Mouse (Mus musculus): Measurements from ENCODE around the gene Pank1. TPM values are rescaled to one million over a fixed set of nuclear protein-coding genes. Genes with fewer than 3 reads are reported as not detected.

The Pank1 gene
- polyA plus RNA-seq, 1 experiment from 2014 or later = 7.2 TPM

DNA sequence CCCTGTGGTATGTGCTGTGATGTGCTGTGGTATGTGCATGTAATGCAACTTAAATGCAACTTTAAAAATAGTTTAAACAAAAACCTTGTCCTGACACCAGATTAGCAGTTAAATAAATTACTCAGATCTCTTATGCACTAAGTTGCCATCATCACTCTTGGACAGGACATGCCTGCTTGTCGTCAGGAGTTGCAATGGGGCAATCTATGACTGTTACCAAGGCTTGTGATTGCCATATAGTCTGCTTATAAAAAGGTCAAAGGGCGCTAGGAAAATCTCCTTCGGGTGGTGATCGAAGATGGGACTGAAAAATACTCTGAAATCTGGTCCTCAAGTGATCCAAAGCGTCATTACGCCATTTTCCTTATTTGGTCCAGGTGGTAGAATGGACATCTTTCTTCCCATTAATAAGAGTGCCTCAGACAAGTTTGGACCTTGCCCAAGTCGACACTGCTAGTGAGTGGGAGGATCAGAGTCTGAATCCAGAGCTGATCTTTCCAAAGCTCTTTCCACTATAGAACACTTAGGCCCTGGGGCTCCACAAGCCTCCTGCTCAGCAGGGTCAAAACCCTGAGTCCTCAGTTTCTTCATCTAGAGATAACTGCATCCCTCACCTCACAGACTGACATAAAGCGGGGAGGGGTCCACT, 11.0 kb downstream of the Pank1 start:
- H3K4me1 ChIP-seq = peaks cover 10% of the 10 kb centered on the region
- DNase-seq (ENCODE audit: low spot score) = peak; percentile 35

DNA sequence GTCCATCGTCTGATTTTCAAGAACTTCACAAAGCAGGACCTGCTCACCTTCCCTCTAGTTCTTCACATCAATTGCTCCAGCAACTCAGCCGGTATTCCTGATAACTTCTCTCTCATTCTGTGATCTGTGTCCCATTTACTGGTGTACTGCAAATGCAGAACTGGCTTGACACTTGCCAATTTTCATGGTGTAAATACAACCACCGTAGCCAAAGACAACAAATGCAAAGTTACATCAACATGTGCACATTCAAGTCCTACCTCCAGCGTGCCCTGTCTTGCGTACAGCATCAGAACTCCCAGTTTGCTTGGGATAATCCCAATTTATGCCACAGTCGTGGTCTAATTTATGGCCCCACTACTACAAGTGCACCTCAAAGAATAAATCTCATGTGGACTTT, 15.5 kb downstream of the Pank1 start:
- Histone ChIP-seq H3K4me1 (peaks cover 6% of the 10 kb centered on the region), H3K9me3 (replicated peaks) (no peaks in the 10 kb centered on the region), H3K36me3 (no peaks in the 10 kb centered on the region), H3K27ac (no peak overlapping the region), H3K27me3 (ENCODE audit: low read depth, poor library complexity, severe bottlenecking) (no peaks in the 10 kb centered on the region), H3K4me3 (no peak overlapping the region)
- no peak for DNase-seq (ENCODE audit: low spot score)
- WGBS = 90% methylated on average over 6 of the region's 6 CpGs

More for the DNA sequence above, 11.0 kb downstream of the Pank1 start:
- 0 out of 2 replicates have a peak overlapping the region, but pooled peaks have one; percentile 25 for H3K27ac ChIP-seq
- H3K27me3 ChIP-seq (ENCODE audit: low read depth, poor library complexity, severe bottlenecking) = no peaks in the 10 kb centered on the region
- no peaks in the 10 kb centered on the region for H3K9me3 ChIP-seq (replicated peaks)
- H3K4me3 ChIP-seq = no peak overlapping the region
- no peaks in the 10 kb centered on the region for H3K36me3 ChIP-seq
- WGBS = 86% methylated on average over 8 of the region's 8 CpGs

DNA sequence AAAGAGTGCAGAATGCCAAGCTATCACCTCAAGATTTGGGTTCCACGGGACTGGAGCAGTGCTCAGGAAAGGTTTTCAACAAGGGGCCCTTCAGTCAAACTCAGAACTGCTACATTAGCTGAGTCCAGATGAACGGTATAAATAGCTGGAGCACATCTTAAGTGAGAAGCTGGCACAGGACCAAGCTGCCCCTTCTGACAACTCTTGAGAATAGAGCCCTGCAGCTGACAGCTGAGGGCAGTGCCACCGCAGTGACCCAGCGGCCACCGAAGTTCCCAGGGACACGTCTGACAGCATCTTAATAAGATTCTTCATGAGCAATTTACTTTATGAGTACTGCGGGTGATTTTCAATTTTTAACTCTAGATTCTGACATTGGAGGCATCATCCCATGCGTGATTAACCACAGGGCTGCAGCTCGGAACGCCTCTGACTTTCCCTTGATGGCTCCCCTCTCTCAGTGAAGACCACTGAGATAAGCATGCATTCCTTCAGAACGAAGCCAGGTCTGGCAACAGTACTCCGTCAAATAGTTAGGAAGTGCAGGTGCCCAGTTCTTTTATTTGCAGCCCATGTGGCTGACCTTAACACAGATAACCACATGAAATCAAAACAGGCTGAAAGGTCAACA, 23.1 kb downstream of the Pank1 start:
- Histone ChIP-seq H3K9me3 (replicated peaks) (no peaks in the 10 kb centered on the region), H3K4me3 (no peak overlapping the region), H3K27me3 (ENCODE audit: low read depth, poor library complexity, severe bottlenecking) (no peaks in the 10 kb centered on the region), H3K36me3 (no peaks in the 10 kb centered on the region), H3K27ac (no peak overlapping the region), H3K4me1 (no peaks in the 10 kb centered on the region)
- 84% methylated on average over 12 of the region's 12 CpGs for WGBS
- no peak for DNase-seq (ENCODE audit: low spot score)

DNA sequence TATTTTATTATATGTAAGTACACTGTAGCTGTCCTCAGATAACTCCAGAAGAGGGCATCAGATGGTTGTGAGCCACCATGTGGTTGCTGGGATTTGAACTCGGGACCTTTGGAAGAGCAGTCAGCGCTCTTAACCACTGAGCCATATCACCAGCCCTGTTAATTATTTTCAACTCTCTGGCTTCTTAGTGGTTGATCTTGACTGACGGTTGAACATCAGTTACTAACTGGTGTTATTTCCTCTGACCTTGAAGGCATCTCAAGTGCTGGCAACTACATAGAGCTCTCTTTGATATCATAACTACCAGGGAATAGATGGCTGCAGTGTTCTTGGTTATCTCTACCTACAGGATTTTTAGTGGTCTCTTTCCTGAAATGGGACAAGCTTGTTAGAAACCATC, 28.1 kb downstream of the Pank1 start:
- no peaks in the 10 kb centered on the region for H3K27me3 ChIP-seq (ENCODE audit: low read depth, poor library complexity, severe bottlenecking)
- H3K27ac ChIP-seq = no peak overlapping the region
- H3K36me3 ChIP-seq = no peaks in the 10 kb centered on the region
- 96% methylated on average over 3 of the region's 3 CpGs for WGBS
- H3K4me3 ChIP-seq = no peak overlapping the region
- H3K9me3 ChIP-seq (replicated peaks) = no peaks in the 10 kb centered on the region
- peaks cover 3% of the 10 kb centered on the region; the same call in 1 of the 2 replicates for H3K4me1 ChIP-seq
- no peak for DNase-seq (ENCODE audit: low spot score)

DNA sequence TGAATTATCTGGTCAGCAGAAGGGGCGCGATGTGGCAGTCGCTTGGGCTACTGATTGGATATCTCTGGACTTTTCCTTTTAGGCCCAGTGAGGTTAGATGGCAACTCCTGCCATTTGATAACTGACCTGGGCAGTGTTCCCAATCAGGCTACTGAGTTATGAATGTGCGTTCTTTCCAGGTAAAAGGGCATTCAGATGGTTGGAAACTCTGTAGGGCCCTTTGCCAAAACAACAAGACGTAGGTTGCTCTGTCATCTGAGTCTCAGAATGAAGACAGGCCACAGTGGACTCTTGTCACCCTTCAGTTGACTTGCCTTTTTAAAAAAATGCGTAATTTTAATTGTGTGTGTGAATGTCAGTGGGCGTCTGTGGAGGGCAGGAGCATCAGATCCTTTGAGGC, 29.8 kb downstream of the Pank1 start:
- H3K4me3 ChIP-seq = no peak overlapping the region
- H3K4me1 ChIP-seq = peaks cover 3% of the 10 kb centered on the region; the same call in 1 of the 2 replicates
- WGBS = 93% methylated on average over 7 of the region's 7 CpGs
- no peaks in the 10 kb centered on the region for H3K27me3 ChIP-seq (ENCODE audit: low read depth, poor library complexity, severe bottlenecking)
- DNase-seq (ENCODE audit: low spot score) = no peak
- no peak overlapping the region for H3K27ac ChIP-seq
- H3K9me3 ChIP-seq (replicated peaks) = no peaks in the 10 kb centered on the region
- H3K36me3 ChIP-seq = no peaks in the 10 kb centered on the region

DNA sequence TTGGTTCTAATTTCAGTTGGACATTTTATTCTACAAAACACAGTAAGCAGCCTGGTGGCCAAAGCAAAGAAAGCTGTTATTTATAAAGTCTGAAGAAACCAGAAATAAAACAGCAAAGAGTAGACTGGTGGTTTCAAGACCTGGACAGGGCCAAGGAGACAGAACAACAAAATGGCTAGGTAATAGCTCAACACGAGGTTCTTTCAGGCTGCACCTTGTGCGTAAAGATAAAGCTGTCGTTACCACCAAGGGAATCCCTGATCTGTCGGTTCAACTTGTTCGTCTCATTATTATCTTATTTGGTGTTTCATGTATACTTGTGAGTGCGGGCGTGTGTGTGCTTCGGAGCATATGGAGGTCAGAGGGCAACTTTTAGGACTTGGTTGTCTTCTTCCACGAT, 31.1 kb downstream of the Pank1 start:
- DNase-seq (ENCODE audit: low spot score) = no peak
- H3K4me1 ChIP-seq = peaks cover 3% of the 10 kb centered on the region; the same call in 1 of the 2 replicates
- WGBS = 90% methylated on average over 9 of the region's 9 CpGs
- no peaks in the 10 kb centered on the region for H3K36me3 ChIP-seq
- H3K27ac ChIP-seq = no peak overlapping the region
- no peaks in the 10 kb centered on the region for H3K9me3 ChIP-seq (replicated peaks)
- no peaks in the 10 kb centered on the region for H3K27me3 ChIP-seq (ENCODE audit: low read depth, poor library complexity, severe bottlenecking)
- no peak overlapping the region for H3K4me3 ChIP-seq

DNA sequence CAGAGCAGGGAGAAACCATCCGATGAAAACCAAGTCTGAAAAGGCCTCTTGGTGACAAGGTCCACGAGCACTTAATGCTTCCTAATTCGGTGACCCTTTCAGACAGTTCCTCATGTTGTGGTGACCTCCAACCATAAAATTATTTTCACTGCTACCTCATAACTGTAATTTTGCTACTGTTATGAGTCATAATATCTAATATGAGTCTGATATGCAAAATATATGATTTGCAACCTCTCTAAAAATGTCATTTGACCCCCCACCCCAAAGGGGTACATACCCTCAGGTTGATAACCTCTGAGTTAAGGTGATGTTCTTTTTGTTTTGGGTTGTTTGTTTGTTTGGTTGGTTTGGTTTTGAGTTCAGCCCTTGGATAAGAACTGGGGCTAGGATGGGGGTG, 32.2 kb downstream of the Pank1 start:
- no peak overlapping the region for H3K27ac ChIP-seq
- DNase-seq (ENCODE audit: low spot score) = no peak
- 88% methylated on average over 3 of the region's 3 CpGs for WGBS
- H3K36me3 ChIP-seq = no peaks in the 10 kb centered on the region
- H3K9me3 ChIP-seq (replicated peaks) = no peaks in the 10 kb centered on the region
- peaks cover 8% of the 10 kb centered on the region for H3K4me1 ChIP-seq
- no peak overlapping the region for H3K4me3 ChIP-seq
- H3K27me3 ChIP-seq (ENCODE audit: low read depth, poor library complexity, severe bottlenecking) = no peaks in the 10 kb centered on the region

DNA sequence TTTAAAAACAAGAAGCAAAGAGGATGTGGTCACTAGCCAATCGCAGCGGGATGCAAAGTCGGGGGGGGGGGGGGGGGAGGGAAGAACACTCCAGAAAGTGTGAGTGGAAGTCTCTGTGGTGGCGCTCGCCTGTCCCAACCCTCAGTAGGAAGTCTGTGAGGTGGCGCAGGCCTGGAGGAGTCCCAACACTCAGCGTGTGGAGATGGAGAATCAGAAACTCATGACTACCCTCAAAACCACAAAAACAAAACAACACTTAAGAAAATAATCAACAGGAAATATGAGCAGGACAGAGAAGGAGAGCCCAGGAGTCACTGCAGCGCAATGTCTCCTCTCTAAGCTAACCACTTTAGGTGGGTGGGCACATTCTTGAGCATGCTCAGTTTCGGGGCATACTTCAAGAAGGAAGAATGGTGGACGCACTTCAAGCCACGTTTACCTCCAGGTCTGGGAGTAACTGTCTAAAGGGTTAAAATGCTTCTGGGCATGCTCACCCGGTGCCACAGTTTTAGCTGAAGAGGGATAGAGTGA, 32.7 kb downstream of the Pank1 start:
- no peaks in the 10 kb centered on the region for H3K9me3 ChIP-seq (replicated peaks)
- peaks cover 13% of the 10 kb centered on the region for H3K4me1 ChIP-seq
- no peak for DNase-seq (ENCODE audit: low spot score)
- H3K27ac ChIP-seq = no peak overlapping the region
- no peaks in the 10 kb centered on the region for H3K36me3 ChIP-seq
- H3K27me3 ChIP-seq (ENCODE audit: low read depth, poor library complexity, severe bottlenecking) = no peaks in the 10 kb centered on the region
- H3K4me3 ChIP-seq = no peak overlapping the region
- WGBS = 67% methylated on average over 12 of the region's 12 CpGs

DNA sequence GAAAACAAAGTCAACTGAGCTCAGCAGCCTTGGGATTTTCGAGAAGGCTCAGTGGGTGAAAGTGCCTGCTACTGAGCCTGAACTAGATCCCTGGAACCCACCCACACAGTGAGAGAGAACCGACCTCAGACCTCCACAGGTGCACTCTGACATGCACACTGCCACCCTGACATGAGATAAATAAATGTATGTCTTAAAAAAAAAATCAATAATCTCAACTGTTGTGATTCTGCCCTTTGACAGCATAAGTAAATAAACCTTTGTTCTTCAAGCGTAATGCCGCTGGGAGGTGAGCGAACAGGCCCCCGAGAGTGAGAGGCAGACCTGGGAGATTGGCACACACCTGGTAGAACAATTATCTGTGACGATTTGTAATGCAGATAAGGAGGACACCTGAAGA, 33.2 kb downstream of the Pank1 start:
- no peaks in the 10 kb centered on the region for H3K27me3 ChIP-seq (ENCODE audit: low read depth, poor library complexity, severe bottlenecking)
- H3K4me1 ChIP-seq = peaks cover 14% of the 10 kb centered on the region
- peaks cover 2% of the 10 kb centered on the region; the same call in 1 of the 2 replicates for H3K36me3 ChIP-seq
- H3K27ac ChIP-seq = no peak overlapping the region
- no peak for DNase-seq (ENCODE audit: low spot score)
- 73% methylated on average over 7 of the region's 7 CpGs for WGBS
- H3K9me3 ChIP-seq (replicated peaks) = no peaks in the 10 kb centered on the region
- no peak overlapping the region for H3K4me3 ChIP-seq

DNA sequence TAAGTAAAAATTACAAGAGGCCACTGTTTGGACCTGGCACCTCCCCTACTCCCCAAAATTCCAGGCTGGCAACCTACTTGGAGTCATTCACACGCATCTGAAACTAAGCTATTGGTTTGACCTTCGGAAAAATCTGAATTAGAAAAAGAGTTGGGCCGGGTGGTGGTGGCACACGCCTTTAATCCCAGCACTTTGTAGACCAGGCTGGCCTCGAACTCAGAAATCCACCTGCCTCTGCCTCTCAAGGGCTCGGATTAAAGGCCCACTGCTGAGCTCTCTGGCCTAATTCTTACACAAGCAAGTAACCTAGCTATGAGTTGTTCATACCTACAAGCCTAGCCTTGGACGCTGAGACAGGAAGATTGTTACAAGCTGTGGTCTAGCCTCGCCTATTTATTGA, 33.9 kb downstream of the Pank1 start:
- Histone ChIP-seq H3K27ac (no peak overlapping the region), H3K27me3 (ENCODE audit: low read depth, poor library complexity, severe bottlenecking) (no peaks in the 10 kb centered on the region), H3K4me1 (peaks cover 14% of the 10 kb centered on the region), H3K36me3 (peaks cover 8% of the 10 kb centered on the region), H3K4me3 (no peak overlapping the region), H3K9me3 (replicated peaks) (no peaks in the 10 kb centered on the region)
- 91% methylated on average over 8 of the region's 8 CpGs for WGBS
- no peak for DNase-seq (ENCODE audit: low spot score)

DNA sequence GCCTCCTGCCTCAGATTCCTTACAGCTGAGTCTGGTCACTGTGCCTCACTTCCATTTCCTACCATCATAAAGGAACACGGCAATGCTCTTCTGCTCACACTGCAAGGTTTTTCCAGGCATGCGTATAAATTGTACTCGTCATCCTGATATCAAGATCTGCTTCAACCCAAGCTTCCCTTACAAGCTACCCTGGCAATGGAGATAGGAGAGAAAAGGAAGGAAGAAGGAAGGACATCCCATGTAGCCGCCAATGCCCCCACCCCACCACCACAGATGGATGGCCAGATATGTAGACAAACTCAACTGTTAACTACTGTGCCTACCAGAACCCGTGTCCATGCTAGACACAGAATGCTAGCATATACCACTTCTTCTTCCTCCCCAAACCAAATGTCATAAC, 34.5 kb downstream of the Pank1 start:
- Histone ChIP-seq H3K4me1 (peaks cover 14% of the 10 kb centered on the region), H3K4me3 (no peak overlapping the region), H3K9me3 (replicated peaks) (no peaks in the 10 kb centered on the region), H3K36me3 (peaks cover 14% of the 10 kb centered on the region), H3K27ac (no peak overlapping the region), H3K27me3 (ENCODE audit: low read depth, poor library complexity, severe bottlenecking) (no peaks in the 10 kb centered on the region)
- DNase-seq (ENCODE audit: low spot score) = no peak
- 90% methylated on average over 5 of the region's 5 CpGs for WGBS

DNA sequence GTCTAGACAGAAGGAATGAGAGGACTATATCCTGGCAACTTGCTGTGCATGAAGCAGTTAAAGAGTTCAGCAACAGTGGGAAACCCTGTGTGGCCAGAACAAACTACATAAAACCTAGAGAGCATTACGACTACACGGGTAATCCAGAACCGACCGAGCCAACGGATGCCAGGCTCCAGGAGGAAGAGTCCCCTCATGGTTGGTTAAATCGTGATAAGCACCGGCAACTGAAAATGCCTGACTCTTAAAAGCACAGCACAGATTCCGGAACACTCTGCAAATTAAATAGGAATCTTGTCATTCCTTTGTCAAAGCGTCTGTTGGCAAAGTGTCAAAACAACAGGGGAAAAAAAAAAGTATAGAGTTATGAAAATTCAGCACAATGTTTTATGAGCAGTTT, 35.2 kb downstream of the Pank1 start:
- H3K4me3 ChIP-seq = no peak overlapping the region
- peaks cover 14% of the 10 kb centered on the region for H3K4me1 ChIP-seq
- WGBS = 93% methylated on average over 9 of the region's 9 CpGs
- H3K36me3 ChIP-seq = peaks cover 19% of the 10 kb centered on the region
- H3K9me3 ChIP-seq (replicated peaks) = no peaks in the 10 kb centered on the region
- H3K27ac ChIP-seq = no peak overlapping the region
- H3K27me3 ChIP-seq (ENCODE audit: low read depth, poor library complexity, severe bottlenecking) = no peaks in the 10 kb centered on the region
- DNase-seq (ENCODE audit: low spot score) = no peak

DNA sequence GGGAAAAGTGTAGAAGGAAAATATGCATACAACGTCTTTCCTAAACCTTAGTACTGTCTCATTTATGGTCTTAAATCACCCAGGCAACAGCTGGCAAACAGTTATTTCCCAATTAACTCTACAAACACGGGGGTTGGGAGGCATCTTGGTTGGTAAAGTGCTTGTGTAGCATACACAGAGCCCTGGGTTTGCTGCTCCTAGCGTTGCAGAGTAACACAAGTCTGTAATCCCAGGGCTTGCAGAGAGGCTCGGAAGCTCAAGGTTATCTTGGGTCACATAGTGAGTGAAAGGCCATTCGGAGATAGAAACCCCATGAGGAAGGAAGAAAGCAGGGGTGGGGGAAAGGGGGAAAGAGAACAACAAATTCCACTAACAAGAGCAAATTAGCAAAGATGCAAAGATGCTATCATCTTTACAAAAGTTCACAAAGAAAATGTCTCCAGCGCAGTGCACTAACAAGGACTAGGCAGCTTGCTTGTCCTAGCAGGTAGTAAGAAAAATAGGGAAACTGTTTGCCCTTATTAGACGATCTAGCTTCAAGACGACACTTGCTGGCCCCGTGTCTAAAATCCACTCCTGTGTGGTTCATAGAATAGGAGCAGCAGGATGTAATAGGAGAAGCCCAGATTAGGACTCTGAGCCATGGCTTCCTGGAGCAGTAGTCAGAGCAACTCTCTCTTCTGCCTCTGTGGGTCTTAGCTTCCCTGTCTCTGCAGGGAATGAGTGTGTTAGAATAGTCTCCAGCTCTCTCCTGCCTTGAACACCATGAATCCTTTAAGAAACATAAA, 37.3 kb downstream of the Pank1 start:
- 43% methylated on average over 9 of the region's 9 CpGs for WGBS
- Histone ChIP-seq H3K36me3 (peaks cover 30% of the 10 kb centered on the region), H3K27me3 (ENCODE audit: low read depth, poor library complexity, severe bottlenecking) (no peaks in the 10 kb centered on the region), H3K4me1 (peaks cover 14% of the 10 kb centered on the region), H3K9me3 (replicated peaks) (no peaks in the 10 kb centered on the region), H3K4me3 (no peak overlapping the region), H3K27ac (no peak overlapping the region)
- no peak for DNase-seq (ENCODE audit: low spot score)
